Mouse (Mus musculus) ES-E14 (cell line): ENCODE data around the gene Pdx1.

Experiments used
- CHD2 ChIP-seq: IDR thresholded peaks from 2 replicates; pipeline ENCODE4 v1.6.1; 2014; ENCODE audit warnings: mild to moderate bottlenecking, low read depth, low read length, inconsistent platforms
- HCFC1 ChIP-seq: IDR thresholded peaks from 2 replicates; pipeline ENCODE4 v1.6.1; 2012; ENCODE audit warnings: low read length, inconsistent platforms, borderline replicate concordance; ENCODE audit not compliant: insufficient read depth
- MAFK ChIP-seq: IDR thresholded peaks from 2 replicates; pipeline ENCODE4 v1.6.1; 2014; ENCODE audit warnings: mild to moderate bottlenecking, low read depth, low read length, inconsistent platforms; ENCODE audit not compliant: insufficient read depth
- ZC3H11A ChIP-seq: IDR thresholded peaks from 2 replicates; pipeline ENCODE4 v1.6.1; 2012; ENCODE audit warnings: low read depth, mild to moderate bottlenecking, inconsistent platforms, low read length, borderline replicate concordance
- ZNF384 ChIP-seq: IDR thresholded peaks from 2 replicates; pipeline ENCODE4 v1.6.1; 2012; ENCODE audit warnings: low read depth, low read length, inconsistent platforms

DNA sequence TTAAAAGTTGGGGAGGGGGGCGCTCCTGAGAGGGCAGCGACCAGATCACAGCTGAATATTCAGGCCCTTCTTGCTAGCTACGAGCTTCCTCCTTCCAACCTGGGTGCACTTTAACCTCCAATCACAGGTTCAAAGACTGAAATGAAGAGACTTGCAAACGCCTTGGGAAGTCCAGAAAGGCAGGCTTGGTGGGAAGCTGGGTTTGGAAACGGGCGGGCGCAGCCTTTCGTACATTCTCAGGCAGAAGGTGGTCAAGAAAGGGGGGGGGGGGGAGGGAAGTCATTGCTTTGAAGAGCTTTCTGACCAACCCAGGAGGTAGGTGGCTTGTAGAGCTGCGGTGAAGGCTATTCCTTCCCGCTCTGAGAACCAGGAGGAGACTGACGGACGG lies 37.6 kb downstream of the Pdx1 start:
- TF ChIP-seq HCFC1 (no peak), MAFK (no peak), ZNF384 (no peak), CHD2 (no peak), ZC3H11A (no peak)
